Mouse (Mus musculus) gastrocnemius, adult 18-20 months (tissue): ENCODE results near the gene Slc38a6. TPM values are rescaled to one million over a fixed set of nuclear protein-coding genes. Genes with fewer than 3 reads are reported as not detected.
A peak's percentile ranks its signal among the peaks of the same experiment; 100 is the strongest.

Experiments used
- DNase-seq: peaks from one replicate; pipeline ENCODE4 v3.0.0; 2021; ENCODE audit warnings: low spot score
- total RNA-seq, 2 experiments: library from RNA; stranded (reverse); gene quantifications; 2 replicates each; pipeline ENCODE4 v1.2.3; 2021

The Slc38a6 gene
- total RNA-seq, 2 experiments from 2014 or later = 2.2 to 2.4 TPM

- no peak for DNase-seq
Measured at GRCm38 (mm10) chr12:73383179-73383510, 96.6 kb downstream of the Slc38a6 start.

DNA sequence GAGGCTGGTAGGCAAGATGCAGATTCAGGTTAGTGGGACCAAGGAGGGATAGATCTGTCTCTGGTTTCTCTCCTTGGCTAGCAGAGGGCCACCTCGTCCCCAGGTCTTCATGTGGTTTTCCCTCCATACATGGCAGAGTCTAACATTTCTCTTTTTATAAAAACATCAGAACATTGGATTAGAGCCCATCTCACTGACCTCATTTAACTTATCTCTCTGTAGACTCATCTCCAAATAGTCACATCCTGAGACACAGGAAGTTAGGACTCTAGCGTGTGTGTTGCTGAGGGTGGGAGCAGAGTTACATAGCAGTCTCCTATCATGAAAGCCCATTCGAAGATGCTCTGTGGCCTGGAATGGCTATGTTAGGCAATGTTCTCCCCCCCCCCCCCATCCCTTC is 97.3 kb downstream of the Slc38a6 start:
- DNase-seq = no peak

DNA sequence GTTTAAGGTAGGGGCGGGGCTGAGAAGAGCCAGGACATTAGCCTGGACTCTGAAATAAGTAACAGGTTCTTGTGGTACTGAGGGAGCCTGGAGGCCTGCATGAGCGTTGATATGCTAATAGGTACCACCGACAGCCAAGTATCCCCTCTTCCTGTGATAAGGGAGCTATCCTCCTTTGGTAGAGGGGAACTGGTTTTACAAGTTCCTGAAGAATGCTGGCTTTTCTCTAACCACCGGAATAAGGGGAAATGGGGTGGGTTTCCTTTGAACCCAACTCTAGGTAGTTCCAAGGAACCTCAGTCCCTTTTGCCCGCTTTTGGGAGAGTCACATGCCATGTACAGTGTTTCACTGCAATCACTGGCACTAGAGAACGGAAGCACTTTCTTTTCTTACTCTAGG is 98.2 kb downstream of the Slc38a6 start:
- DNase-seq = no peak

DNA sequence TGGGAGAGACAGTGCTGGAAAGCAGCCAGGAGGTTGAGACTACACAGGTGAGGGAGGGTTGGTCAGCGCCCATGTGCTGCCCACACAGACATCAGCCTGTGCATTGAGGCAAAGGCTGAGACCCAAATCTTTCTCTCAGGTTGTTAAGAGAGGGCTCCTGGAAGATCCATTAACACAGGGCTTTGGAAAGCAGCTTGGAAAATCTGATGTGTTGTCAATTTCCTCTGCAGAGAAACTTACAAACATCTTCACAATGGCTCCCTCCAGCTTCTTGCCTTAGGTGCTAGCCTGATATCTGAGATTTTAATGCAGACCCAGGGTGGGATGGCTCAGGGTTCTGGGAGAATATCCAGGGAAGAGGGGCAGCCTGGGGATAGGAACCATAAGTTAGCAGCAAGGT is 105.9 kb downstream of the Slc38a6 start:
- DNase-seq = no peak

- DNase-seq = no peak
Measured at GRCm38 (mm10) chr12:73393018-73393417, 106.4 kb downstream of the Slc38a6 start.

- DNase-seq = no peak
Measured at GRCm38 (mm10) chr12:73393881-73394291, 107.3 kb downstream of the Slc38a6 start.

DNA sequence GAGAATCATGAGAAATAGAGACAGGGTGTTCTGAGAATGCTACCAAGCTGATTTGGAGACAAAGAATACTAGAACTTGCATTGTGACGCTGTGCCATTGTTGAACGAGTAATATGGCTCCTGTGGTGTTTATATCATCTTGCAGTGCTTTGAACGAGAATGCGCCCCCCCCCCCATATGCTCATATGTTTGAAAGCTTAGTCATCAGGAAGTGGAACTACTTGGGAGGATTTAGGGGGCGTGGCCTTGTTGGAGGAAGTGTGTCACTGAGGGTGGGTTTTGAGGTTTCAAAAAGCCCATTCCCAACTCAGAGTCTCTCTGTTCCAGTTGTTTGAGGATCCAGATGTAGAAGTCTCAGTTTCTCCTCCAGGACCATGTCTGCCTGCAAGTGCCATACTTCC is 108.0 kb downstream of the Slc38a6 start:
- DNase-seq = no peak

DNA sequence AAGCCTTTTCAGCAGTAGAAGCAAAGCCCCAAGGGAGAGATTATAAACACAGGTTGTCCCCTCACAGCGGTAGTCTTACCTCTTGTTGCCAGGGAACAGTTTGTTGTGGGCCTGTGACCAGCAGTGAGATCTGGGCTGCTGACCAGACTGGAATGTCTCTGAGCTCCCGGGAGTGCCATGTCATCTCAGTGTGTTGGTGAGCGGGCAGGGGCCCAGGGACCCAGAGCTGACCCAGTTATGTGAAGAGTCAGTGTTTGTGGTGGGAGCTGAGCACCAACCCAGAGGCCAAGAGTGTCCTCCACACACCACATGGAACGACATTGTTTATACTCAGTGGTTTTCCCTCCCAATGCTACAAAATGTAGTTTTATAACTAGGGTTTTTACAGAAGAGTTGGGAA is 112.8 kb downstream of the Slc38a6 start:
- peak; percentile 82 for DNase-seq

GRCm38 (mm10) chr12:73400481-73401025 is 114.0 kb downstream of the Slc38a6 start:
- no peak for DNase-seq

- DNase-seq = no peak
Measured at GRCm38 (mm10) chr12:73401520-73402130, 115.0 kb downstream of the Slc38a6 start.

- no peak for DNase-seq
Measured at GRCm38 (mm10) chr12:73402137-73402712, 115.6 kb downstream of the Slc38a6 start.

DNA sequence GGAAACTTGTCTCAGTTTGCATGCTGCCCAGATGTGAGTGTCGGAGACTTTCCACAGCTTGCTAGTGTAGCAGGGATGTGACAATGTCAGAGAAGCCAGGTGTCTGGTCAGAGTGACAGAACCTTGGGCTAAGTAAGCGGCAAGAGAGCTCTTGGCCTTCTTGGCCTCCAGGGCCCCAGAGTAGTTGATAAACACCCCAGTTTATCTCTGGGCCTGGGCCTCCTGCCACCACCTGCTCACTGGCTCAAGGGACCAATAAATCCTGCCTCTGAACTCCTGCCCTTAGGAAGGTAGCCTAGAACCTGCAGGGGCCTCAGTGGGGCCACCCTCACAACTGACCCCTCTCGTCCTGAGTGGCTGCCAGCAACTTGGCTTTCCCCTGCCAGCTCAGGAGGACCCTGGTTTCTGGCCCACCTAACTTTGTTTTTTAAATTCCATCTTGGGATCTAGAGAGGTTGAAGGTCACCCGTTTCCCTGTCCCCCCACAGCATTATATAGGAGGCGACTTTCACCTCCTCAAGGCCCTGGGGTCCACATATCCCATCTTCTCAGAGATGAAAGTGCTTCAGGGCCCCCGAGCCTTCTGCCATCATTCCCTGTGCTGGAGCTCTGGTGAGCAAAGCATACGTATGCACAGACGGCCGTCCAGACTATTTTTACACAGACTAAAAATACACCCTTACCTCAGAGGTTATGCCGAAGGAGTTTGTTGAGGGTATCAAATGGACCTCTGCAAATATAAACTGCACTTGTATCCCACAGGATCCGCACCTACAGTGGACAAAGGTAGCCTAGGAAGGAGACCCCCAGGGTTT is 116.5 kb downstream of the Slc38a6 start:
- DNase-seq = peak; percentile 76

Other genes starting within 250 kb of the Slc38a6 start
- 10 to 100 TPM; 68.5 to 72.6 TPM for gene Six1, start 232.9 kb upstream of the Slc38a6 start, total RNA-seq
- 10 to 100 TPM; 13.9 to 16.3 TPM for gene Six4, start 173.3 kb upstream of the Slc38a6 start, total RNA-seq
- 10 to 100 TPM; 18.2 to 18.8 TPM for gene Mnat1, start 163.1 kb upstream of the Slc38a6 start, total RNA-seq
- gene Trmt5, start 69 bp upstream of the Slc38a6 start, total RNA-seq = 1 to 10 TPM; 7.8 to 8.4 TPM